Mouse (Mus musculus): ENCODE results near the gene Glra4.

Glra4 gene

GRCm38 (mm10) chrX:136780041-136780440 lies at the start of gene Glra4:
Gene Glra4 (minus strand): TSS chrX:136780141.
- in situ Hi-C loops (cut with MboI, MseI) = no loop called here

DNA sequence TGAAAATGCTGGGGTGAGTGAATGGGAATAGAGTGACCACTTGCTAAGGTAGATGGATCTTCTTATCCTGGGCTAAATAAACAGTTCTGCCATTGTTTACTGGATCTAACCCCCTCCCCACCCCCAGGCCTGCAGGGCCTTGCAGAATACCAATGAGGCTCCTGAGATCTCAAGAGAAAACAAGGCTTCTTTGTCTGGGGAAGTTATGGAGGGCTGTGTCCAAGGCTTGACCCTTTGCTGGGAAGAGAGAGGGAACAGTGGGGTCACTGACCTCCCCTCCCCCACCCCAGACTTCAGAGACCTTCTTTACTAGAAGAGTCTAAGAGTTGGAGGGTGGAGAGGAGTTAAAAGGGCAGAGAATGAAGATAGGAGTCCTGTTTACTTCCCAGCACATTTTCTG lies 48.7 kb upstream of the Glra4 start:
- in situ Hi-C loops (cut with MboI, MseI) = no loop called here

GRCm38 (mm10) chrX:136825016-136825415 lies 45.1 kb upstream of the Glra4 start:
- in situ Hi-C loops (cut with MboI, MseI) = no loop called here

DNA sequence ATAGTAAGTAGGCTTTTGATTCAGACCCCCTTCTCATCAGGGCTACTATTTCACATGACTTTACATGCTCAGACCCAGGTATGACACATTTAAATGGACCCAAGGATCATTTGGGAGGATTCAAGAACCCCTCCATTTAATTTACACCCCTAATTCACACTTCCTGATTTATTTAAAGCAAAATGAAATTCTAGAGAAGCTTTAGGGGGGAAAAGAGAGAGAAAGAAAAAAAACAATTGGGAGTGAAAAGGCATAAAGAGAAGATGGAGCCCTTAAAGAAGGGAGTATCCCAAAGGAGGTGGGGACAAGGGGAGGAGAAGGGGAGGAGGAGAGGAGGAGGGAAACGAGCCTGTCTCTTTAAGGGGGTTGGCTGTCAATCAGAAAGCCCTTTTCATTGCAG lies 42.4 kb upstream of the Glra4 start, which contains the start of gene Plp1:
TSS of gene Plp1 (plus strand) at position 301 of the 400 bp plus-strand sequence.
- in situ Hi-C loops (cut with MboI, MseI) = no loop called here

DNA sequence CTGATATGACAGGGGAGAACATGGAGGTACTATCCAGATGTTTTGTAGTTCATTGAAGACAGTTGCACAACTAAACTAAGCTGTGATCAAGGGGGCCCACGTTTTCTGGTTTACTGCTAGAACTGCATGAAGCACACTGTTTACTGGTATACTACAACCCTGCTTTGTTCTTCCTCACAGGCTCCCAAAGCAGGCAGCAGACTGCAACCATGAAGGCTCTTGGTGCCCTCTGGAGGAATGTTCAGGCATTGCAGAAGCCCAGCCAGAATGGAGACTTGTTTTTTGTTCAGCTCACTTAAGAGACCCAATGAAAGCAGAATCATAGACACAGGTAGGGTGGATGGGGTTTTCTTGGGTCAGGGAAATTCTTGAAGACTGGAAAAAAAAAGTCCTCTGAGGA lies 40.3 kb upstream of the Glra4 start:
- in situ Hi-C loops (cut with MboI, MseI) = no loop called here

DNA sequence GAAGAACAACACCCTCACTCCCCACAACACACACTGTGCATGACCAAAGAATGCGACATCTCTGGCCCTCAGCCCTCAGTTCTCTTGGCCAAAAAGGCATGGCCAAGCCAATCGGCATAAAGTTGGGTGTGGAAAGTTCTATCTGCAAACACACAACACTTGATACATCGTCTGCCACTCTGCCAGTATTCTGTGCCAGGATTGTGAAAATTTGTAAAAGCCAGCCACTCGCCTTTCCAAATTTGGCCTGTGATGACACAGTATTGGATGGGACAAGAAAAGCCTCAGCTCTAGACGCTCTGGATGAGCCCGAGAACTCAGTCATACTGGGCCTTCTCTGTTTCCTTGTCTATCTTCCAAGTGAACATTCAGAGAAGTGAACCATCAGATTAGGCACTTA lies 39.8 kb upstream of the Glra4 start:
- in situ Hi-C loops (cut with MboI, MseI) = no loop called here

DNA sequence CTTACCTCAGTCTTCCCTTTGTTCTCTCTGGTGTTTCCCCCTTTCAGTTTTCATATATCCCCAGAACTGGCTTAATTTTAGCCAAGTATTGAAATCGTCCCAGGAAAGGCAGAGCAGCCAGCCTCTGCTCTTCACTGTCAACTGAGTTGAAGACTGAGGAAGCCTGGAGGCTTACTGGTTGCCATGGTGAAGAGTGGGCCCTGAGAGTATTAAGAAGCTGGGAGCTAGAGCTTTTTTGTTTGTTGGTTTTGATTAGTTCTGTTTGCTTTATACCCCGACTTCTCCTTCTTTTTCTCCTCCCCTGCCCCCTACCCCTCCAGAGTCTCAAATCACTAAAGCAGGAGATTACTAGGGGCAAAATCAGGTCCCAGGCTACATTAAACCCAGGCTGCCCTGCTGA lies 17.3 kb upstream of the Glra4 start:
- in situ Hi-C loops (cut with MboI, MseI) = no loop called here

GRCm38 (mm10) chrX:136789446-136789845 lies 9.5 kb upstream of the Glra4 start:
- in situ Hi-C loops (cut with MboI, MseI) = no loop called here

DNA sequence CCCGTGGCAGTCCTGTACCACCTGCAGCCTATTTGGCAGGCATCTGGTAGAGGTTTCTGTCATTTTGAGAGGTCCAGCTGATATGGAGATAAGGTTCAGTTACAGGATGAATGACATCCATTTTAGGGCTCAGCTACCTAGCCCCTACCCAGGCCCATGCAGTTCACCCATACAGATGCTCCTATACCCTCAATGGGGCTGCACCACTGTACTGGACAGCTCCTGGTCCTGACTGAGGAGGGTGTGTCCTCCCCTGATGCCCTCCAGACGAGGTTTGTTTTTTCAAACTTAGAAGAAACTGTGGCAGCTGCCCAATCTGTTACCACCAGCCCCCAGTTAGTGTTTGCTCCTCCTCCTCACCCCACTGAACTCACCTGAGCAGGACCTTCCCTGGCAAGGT lies 679 bp downstream of the Glra4 start:
- in situ Hi-C loops (cut with MboI, MseI) = no loop called here

DNA sequence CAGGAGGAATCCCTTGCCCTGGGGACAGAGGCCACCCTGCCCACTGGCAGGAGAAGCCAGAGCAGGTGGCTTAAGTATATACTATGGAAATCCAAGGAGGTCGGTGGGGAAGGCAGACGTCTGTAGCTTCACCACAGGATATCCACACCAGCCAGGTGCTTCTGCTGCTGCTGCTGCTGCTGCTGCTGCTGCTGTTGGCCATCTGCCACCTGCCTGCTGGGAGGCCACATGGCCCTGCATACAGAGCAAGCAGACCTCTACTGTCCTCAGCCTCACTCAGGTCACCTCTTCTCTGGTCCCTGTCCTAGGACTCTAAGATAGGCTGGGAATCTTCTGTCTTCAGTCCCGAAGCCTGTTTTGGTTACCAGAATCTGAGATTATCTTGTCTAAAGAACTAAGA lies 1.9 kb downstream of the Glra4 start:
- in situ Hi-C loops (cut with MboI, MseI) = no loop called here

DNA sequence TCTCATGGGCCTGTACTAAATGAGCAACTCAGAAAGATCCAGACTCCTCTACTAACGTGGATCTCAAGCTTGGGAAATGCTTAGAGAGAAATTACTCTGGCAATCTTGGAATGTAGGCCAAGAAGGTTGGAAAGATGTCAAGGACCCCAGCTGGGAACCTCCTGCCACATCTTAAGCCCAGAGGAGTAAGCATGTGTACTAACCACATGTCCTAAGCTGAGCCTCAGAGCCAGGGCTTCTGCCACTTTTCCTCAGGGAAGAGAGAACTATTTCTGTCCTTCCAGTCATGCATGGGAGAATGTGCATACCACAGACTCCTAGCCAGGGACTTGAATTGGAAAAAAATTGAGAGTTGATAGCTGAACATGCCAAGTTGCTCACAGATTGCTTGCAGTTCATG lies 6.9 kb downstream of the Glra4 start:
- in situ Hi-C loops (cut with MboI, MseI) = no loop called here

DNA sequence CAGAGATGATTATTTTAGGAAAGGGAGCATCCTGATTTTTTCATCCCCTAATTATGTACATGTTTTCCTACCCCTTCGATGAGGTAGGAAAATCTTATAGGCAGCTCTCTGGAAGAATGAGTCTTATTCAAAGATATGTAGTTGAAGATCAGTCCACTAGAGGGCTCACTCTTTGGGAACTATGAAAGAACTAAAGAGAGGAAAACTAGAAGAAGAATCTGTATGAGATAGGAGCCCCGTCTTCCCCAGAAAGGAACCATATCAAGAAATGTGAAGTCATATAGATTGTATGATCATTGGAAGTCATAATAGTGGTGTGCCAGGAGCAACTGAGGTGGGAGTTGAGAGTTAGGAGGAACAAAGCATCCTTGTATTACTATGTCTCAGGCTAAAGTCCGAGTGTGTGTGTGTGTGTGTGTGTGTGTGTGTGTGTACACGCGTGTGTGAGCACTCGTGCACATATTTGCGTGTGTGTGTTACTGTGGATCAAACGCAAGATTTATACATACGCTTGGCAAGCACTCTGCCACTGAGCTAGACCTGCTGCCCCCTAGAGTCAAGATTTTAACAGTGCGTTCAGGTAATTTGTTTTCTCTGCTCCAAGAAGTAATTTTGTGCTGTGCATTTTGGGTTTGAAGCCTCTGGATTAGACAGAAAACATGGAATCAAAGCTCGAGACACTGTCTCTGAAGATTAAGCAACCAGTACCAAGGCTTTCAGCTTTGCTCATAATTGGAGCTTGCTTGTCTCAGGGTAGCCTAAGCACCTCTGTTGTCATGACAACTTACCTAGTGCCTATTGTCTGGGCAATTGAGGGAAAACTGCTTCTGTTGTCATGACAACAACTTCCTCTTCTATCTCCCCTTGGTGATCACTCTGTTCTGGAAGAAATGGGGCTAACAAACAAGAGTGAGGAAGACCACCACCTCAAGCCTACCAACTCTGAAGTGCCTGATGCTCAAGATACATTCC lies 18.6 kb downstream of the Glra4 start:
- in situ Hi-C loops (cut with MboI, MseI) = no loop called here

GRCm38 (mm10) chrX:136755464-136755863 lies 24.5 kb downstream of the Glra4 start:
- in situ Hi-C loops (cut with MboI, MseI) = no loop called here

- in situ Hi-C loops (cut with MboI, MseI) = no loop called here
Measured at GRCm38 (mm10) chrX:136749329-136749728, 30.6 kb downstream of the Glra4 start.

DNA sequence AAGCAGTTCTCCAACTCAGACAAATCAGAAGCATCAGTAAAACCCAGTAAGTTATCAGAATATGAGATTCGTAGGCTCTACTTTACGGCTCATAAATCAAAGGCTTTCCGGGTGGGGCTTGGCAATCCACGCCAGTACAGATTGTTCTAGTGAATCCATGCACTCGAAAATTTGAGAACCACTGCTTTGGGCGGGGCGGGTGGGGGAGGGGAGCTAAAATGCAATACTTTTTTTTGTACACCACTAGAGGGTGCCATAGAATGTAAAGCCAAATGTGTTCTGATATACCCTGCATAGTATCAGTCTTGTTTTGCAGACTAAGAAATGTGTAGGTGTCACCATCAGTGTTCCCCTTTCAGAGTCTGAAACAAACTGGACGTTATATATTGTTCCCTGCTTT lies 35.3 kb downstream of the Glra4 start:
- in situ Hi-C loops (cut with MboI, MseI) = no loop called here

- in situ Hi-C loops (cut with MboI, MseI) = no loop called here
Measured at GRCm38 (mm10) chrX:136743459-136743858, 36.5 kb downstream of the Glra4 start, which contains the start of gene Morf4l2. Gene Morf4l2 (minus strand): TSS chrX:136743690.

DNA sequence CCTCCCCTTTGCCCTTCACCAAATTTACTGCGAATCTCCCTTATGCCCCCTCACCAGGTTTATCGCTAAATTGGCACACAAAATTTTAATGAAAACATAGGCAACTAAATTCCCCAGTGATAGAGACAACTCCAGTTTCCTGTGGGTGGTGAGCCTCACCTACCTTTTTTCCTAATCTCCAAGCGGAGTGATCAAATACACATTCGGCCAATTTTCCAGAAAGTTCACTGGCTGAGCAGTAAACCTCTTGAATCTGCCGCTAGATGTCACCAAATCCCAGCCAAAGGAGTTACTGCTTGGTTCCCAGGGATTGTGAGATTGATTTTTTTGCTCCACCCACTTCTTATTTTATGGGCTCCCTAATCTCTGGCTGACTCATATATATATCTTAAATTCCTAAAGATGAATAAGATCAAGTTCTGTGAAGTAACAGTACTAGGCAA lies 37.3 kb downstream of the Glra4 start:
- in situ Hi-C loops (cut with MboI, MseI) = no loop called here

- in situ Hi-C loops (cut with MboI, MseI) = no loop called here
Measured at GRCm38 (mm10) chrX:136742241-136742640, 37.7 kb downstream of the Glra4 start.

GRCm38 (mm10) chrX:136741651-136742201 lies 38.2 kb downstream of the Glra4 start:
- in situ Hi-C loops (cut with MboI, MseI) = no loop called here

- in situ Hi-C loops (cut with MboI, MseI) = no loop called here
Measured at GRCm38 (mm10) chrX:136740791-136741650, 38.9 kb downstream of the Glra4 start.

GRCm38 (mm10) chrX:136740087-136740790 lies 39.7 kb downstream of the Glra4 start:
- in situ Hi-C loops (cut with MboI, MseI) = no loop called here
